Mouse (Mus musculus) left cerebral cortex, adult 9 months (tissue): Measurements from ENCODE around the gene Ddit4l.
"Not testable (repeated sequence)": the region's sequence is repeated elsewhere in the genome, so short reads cannot be mapped to it uniquely, and the experiment has no call there.

Source experiments
- DNase-seq, 2 experiments: peaks; one replicate each; pipeline ENCODE4 v3.0.0; 2022; ENCODE audit warnings: low spot score in 2 of 2

Gene Ddit4l

DNA sequence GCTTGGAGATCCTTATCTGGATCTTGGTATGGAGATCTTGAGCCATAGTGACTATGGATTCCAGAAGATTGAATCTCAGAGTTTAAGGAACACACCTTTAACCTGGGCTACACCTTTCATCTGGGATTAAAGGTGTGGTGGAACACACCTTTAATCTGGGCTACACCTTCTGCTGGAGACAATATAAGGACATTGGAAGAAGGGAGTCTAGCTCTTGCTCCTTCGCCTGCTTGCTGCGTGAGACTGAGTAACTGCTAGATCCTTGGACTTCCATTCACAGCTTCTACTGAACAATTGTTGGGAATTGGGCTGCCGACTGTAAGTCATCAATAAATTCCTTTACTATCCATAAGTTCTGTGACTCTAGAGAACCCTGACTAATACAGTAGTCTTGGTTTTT lies at the start of gene Ddit4l:
TSS of gene Ddit4l (plus strand) at position 301 of the 400 bp plus-strand sequence.
- DNase-seq: not testable (repeated sequence)

DNA sequence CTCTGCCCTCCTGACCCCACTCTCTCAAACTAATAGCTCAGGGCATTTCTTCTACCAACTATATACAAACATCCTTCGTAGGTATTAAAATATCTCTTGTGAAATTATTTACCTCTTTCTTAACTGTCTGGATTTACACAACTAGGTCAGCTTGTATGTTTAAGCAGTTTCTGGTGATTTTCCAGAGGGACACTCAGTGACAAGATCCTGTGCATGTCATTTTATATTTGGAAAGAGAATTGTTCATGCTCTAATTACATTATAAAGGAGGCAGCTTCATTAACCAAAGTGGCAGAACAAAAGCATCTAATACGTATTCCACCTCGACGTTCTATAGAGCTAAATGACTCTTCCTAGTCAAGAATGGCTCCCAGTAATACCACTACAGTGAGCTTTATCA lies 45.3 kb upstream of the Ddit4l start:
- no peak for DNase-seq

DNA sequence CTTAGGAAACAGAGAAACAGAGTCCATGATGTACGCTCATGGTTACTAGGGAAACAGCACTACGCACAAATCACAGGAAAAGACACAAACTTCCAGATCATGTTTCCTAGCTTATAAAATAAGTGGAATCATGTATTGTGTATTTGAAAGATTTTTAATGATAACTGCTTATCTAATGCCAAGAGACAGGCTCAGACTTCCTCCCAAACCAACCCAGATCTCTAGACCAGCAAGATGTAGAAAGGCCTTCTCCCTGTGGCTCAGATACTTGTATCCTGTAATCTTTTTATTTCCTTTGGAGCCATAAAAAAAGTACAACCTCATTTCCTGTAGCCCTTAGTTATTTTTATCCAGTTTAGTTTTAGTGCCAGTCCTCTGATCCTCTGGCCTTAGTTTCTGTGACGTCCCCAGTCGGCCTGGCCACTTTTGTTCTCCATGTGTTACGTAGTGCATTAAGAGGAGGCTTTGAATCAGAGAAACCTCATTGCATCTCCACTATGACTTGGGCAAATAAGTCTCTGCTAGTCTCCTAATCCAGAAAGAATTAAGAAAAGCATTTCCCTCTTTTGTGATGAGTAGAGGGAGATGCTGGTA lies 34.9 kb upstream of the Ddit4l start:
- DNase-seq: no peak

DNA sequence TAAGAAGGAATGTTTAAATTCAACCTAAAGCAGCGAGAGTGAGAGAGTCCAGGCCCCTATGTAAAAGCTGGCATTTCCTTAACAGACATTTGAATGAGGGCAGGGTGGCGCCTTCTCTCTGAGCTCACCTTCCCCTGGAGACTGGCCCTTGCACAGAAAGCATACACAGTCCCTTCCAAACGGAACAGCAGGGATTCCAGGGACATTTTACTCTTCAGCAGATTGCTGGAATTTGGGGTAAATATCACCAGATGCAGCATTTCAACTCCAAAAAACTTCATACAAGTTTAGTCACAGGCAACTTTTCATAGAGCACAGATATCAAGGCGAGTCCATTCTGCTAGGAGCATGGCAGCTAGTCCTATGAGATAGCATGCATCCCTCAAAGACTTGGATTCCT lies 31.6 kb upstream of the Ddit4l start:
- no peak for DNase-seq

DNA sequence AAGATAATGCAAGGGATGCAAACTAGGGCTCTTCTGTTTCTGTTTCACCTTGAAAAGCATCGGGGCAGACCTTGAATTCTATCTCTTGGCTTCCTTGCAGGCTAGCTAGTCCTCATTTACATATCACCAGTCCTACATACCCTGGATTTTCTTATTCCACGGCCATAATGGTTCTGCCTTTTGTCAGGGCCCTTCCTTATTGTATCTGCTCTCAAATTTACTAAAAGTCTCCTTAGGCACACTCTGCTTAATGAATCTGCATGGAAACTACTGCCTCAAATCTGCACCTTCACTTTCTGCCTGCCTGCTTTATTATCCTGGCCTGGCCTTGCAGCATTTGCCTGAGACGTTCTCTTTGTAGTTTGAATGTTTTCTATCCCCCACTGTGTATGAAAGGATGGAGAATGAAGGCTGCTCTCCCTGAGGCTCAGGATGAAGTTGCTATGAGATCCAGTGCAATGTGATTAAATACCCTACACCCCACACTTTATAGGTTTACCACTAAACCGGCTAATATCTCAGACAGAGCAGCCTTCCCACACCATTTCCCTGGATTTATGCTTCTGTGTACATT lies 27.0 kb upstream of the Ddit4l start:
- no peak for DNase-seq

DNA sequence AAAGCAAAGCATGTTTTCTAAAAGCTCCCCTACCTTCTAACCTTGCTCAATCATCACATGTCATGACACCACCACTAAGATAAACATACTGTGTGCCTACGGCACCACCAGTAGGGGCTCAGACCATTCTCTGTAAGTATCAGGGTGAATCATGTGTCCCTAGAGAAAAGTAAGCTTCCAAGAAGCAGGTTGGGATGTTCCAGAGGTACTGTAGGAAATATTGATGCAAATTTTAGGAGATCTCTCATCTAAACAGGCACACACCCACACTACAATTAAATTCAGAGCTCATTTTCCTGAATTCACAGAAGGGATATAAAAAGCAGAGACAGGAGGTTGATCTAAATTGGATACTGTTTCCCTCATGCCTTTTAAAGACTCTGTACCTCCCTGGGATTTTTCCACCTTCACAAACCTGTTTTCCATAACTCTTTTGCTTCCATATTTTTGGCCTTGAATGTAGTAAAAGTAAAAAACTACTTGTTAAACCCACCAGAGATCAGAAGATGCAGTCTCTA lies 12.4 kb upstream of the Ddit4l start:
- DNase-seq: peak; percentile 31 to 74

DNA sequence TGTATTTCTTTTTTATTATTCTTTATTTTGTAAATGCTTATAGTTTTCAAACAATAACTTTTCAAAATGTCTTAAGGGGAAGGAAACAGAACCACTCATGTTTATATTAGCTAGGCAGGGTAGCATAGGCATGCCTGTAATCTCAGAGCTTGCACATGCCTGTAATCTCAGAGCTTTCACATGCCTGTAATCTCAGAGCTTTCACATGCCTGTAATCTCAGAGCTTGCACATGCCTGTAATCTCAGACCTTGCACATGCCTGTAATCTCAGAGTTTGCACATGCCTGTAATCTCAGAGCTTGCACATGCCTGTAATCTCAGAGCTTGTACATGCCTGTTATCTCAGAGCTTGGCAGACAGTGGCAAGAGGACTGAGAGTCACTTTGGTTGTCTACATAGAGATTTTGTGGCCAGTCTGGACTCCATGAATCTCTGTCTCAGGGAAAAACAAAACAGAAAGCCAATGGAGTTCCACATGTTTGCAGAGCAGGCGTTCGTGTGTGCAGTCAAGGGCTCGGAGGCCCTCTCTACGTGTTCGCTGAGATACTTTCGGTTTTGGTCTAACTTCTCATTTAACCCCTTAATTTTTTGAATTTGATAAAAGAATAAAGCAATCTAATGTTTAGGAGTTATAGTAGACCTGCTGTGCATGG lies 10.8 kb upstream of the Ddit4l start:
- DNase-seq: no peak

DNA sequence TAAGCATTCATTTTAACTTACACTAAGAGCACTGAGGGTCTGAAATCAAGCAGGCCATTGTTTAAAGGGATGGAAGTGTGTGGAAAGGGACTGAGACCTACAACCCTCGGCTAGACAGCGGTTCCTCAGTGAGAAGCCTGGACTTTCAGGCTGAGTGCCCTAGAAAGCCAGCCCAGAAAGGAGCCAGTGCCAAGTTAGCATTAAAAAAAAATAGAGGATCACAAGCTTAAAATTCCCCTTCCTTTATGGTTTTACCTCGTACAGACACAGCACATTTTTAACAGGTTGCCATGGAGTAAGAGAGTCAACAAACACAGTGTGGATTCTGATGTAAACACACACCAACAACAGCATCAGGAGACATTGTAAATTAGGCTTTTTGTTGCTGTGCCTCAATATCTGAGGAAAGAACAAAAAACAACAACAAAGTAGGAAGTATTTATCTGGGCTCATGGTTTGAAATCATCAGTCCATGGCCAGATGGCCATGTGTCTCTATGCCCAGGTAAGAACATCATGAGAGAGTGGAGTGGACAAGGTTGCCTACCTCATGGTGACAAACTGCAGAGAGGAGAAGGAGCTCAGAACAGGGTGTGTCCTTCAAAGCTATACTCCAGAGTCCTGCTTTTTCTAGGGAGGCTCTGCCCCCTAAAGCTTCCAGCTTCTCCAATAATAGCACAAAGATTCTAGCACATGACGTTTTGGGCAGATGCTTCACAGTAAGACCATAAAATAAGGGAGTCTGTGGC lies 10.1 kb upstream of the Ddit4l start:
- no peak for DNase-seq

DNA sequence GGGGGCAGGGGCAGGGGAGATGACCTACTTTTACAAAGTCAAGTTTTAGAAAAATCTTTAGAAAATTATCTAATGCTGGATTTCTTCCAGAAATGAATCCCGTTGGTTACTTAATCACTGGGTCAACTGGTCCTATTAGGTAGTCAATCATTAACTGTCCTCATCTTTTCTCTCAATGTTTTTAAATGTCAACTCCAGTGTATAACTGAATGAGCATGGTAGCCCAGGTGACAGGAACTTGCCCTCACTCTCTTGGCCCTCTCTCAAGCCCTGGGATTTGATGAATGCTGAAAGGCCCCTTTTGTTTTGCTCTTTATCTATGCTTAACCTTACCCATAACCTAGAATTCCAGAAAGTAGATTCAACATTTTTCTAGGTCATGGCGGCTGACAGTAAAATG lies 9.4 kb upstream of the Ddit4l start:
- DNase-seq: no peak

DNA sequence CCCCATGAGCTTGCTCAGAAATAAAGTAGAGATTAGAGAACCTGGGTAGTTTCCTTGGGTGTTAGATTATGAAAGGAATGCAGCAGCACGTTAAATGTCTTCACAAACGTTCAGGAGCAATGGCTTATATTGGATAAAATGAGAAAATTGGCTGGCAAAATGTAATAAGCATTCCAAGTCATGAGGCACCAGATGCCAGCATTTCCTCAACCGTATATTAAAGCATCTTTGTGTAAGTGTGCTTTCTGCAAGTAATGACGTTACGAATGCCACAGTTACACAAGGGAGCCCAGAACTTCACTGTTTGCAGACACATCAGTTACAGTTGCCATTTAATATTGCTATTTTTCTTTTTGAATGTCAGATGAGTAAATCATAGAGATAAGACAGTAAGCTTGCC lies 872 bp upstream of the Ddit4l start:
- DNase-seq: peak in 1 of 2 experiments; percentile 37

DNA sequence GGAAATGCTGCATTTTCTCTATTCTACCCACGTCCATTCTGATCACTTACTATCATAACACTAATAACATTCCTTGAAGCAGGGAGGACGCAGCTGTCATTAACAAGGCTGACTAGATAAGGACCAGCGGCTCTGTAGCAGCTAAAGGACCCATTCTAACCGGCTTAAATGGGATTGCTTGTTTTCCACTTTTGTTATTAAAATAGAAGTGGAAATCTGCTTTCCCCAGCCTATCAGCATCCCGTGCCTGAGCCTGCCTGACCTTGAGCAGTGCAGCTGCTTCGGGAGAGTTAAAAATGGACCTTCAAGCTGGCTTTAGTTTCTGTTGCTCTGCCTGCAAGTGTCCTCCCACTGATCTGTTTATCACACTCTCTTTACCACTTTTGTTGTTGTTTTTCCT lies 679 bp downstream of the Ddit4l start:
- no peak for DNase-seq

DNA sequence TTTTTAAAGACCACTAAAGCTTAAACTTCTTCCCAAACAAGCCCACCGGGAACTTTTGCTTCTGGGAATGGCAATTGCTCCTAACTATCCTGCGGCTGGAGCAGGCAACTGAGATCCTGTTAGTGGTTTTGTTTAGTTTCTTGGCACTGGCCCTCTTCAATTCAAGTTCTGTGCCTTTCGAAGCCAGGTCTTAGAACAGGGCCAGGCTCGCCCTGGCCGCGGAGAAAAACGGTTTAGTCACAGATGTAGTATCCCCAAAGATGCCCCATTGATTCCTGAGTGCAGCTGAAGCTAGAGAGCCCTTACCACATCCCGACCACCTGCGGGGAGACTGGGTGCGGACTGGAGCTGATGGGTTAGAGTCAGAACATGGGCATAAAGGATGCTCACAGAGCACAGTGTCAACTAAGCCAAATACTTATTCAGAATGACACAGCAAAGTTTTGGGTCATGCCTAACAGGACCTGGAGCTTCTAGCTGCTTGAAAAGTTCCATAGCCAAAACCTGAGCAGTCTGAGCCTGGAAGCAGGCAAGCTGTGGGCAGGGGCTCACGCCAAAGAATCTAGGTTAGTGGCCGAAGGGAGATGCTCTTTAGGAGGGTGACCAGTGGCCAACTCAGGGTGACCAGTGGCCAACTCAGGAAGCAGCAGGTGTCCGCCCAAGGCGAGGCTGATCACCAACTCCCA lies 1.6 kb downstream of the Ddit4l start:
- DNase-seq: no peak

DNA sequence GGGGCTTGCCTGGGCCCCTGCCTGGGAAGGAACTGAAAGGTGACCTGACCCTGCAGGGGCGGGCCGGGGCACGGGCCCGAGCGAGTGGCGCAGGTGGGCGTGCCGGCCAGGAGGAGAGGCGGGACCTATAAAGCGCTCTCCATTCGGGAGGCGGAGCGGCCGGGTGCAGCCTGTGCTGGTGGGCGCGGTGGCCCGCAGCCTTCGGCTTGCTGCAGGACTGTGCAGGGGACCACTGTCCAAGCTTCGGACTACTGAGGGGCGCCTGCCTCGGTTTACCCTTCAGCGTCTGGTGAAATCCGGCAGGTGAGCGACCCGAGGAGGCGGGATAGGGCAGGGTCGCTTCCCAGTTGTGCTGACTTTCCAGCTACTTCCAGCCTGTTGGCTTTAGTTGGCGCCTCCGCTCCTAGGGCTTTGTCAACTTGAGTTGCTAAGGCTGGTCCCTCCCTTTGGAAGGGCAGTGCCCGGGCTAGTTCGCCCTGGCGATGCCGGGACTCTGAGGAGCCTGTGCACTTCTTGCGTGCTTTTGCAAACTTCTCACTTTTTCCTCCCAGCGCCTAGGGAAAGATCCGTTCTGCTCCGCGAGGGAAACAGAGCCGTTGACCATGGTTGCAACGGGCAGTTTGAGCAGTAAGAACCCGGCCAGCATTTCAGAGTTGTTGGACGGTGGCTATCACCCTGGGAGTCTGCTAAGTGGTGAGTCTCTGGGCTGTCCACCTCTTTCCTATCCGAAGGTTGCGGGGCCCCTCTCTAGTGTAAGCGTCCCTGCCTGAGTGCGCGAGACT lies 2.4 kb downstream of the Ddit4l start:
- no peak for DNase-seq

DNA sequence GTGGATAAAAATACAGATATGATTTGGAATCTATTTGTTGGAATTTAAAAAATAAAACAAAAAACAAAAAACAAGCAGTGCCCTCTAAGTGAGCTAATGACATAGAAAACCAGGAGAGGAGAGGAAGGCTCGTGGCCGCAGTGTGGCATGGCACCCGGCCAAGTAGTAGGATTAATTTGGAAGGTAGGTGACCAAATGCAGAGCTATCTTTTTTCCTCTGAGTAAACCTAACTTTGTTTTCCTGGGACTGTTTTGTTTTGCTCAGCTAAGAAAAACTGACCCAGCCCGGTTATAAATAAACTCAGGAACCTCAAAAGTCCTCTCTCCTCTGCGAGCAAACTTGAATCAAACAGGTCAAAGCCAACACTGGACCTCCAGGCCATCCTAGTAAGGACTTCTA lies 3.6 kb downstream of the Ddit4l start:
- no peak for DNase-seq

DNA sequence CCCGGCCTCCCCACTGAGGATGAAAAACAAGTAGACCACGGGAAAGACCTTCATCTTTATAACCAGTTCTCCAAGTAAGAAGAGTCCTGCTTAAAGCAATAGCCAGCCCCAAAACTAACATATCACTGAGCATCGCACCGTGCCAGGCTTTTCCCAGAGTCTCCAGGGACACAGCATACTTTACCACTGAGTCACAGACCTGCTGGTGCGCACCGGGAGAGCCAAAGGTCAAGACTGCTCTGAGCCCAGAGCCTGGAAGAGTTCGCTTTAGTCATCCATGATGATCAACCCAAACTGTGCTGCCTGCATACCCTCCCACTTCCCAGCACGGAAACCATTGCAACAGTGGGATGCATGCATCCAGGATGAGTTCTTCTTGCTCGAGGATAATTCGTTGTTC lies 12.3 kb downstream of the Ddit4l start:
- no peak for DNase-seq

DNA sequence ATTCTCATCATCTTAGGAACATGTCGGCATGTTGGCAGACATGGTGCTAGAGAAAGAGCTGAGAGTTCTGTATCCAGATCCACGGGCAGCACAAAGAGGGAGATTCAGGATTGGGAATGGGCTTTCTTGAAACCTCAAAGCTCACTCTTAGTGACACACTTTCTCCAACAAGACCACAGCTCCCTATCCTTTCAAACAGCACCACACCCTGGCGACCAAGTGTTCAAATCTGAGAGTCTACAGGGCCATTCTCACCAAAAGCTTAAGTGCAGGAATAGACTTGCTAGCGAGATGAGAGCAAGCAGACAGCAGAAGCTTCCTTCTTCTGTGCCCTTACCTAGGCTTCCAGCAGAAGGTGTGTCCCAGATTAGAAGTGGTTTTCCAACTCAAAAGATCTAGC lies 15.2 kb downstream of the Ddit4l start:
- no peak for DNase-seq

DNA sequence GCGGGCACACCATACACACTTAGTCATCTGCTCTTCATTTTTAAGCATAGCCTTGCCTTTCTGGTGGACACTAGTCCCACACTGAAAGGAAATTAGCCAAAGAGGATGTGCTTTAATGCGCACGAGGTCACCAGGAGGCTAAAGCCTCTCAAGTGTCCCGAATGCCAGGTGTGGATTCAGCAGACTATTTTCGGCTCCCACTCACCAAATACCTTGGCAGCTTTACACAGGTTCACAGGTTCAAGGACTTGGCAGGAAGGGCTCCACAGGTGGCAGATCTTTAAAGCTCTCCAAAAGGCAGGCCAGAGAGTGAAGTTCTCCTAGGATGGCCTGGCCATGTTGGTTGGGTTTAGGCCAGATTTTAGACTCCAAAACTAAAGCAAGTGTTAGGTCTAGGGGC lies 19.8 kb downstream of the Ddit4l start:
- no peak for DNase-seq

DNA sequence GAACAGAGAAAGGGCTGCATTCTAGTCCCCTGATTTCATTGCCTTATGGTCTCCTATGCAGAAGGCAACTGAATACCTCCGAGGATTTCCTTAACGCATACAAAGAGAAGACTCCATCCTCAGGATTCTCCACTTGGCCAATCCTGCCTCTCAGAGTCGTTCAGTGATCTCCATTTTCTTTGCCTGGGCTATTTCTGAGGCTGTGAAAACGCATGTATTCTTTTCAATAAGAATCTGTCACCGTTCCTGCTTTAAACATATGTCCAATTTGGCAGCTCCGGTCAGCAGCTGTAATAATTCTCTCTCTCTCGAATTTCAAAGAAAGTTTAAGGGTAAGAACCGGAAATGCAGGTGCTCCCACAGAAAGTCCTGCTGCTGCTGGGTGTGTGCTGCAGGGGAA lies 20.7 kb downstream of the Ddit4l start:
- DNase-seq: no peak

DNA sequence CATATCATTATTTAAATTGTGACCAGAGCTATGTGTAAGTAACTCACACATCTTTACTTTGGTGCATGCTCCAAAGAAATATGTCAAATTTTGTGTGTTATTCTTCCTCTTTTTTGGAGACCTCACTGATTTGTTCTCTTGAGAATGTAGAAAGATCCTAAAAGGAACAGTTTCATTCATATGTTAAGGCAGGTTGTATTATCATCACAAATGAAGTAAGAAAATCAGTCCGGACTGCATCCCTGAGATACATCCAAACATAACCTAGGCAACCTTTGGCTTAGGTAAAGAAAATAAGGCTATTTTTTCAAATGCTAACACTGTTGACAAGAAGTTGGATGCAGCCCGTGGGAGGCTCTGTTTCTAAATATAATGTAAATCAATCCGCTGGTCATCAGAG lies 21.2 kb downstream of the Ddit4l start:
- DNase-seq: no peak

DNA sequence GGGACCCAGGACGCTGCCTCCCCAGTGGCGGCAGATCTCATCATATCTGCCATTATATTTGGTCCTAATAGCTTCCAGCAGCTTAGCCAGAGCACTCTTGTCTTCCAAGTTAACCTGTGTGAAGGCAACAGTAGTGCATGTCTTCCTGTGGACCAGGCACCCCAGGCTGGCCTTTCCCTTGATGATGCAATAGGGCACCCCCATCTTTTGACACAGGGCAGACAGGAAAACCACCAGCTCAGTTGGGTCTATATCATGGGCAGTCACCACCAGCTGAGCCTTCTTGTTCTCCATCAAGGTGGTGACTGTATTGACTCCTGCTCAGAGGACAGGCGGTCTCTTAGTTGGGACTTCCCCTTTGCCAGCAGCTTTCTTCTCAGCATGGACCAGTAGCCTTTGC lies 22.7 kb downstream of the Ddit4l start:
- no peak for DNase-seq

DNA sequence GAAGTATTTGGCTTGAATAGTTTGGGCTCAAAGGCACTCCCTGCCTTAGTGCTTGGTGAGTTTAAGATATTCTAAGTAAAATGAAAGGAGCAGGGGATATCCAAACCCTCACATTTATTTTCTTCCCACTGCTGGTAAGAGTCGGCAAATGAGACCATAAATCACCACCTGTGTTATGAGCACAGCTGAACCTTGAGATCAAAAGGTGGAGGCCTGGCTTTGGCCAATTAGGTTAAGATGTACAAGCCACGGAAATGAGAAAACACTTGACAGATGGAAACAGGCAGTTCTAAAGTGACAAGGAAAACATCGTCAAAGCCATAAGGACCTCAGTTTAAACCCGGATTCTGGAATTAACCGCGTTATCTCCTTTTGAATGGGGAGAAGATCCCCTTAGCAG lies 23.5 kb downstream of the Ddit4l start:
- no peak for DNase-seq
